Comparison of ENCODE assay signal across 1 mouse cellular context in the genomic region with DNA sequence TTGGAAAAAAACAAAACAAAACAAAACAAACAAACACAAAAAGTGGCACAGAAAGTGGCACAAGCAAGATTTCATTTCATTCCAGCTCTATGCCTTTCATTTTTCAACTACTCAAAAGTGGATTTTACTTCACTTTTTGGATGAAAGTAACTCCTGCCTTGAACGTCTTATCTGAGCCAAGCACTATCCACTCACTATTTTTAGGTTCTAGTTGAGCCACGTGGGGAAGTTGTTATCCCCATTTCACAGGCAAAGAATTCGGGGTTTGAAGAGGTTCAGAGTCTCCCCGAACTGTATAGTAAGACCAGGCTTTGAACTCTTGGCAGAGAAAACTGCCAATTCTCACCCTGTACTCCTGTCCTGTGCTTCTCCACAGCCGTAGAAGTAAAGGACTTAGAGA.
TF ChIP-seq lines count a peak whose summit lies in the region.

No protein-coding gene starts in this region.

TF ChIP-seq in MEL, 35 proteins besides CTCF, POLR2A, EP300 and RAD21 (continued from another document):
- no peak for TF ChIP-seq USF2 (IDR thresholded peaks at IDR 0.05; ENCODE audit: borderline replicate concordance in 1 of 2, insufficient read depth in 1 of 2, low read depth in 1 of 2, low read length in 2 of 2)
- peak; percentile 87 for TF ChIP-seq MAX (IDR thresholded peaks at IDR 0.05; ENCODE audit: low read length)
- no peak for TF ChIP-seq JUND (IDR thresholded peaks at IDR 0.05; ENCODE audit: low read depth, low read length)
- TF ChIP-seq ELF1 (IDR thresholded peaks at IDR 0.05; ENCODE audit: low read depth, low read length) = no peak
- TF ChIP-seq UBTF (IDR thresholded peaks at IDR 0.05; ENCODE audit: borderline replicate concordance, insufficient read depth, low read depth, low read length) = no peak
- TF ChIP-seq ZNF384 (IDR thresholded peaks at IDR 0.05; ENCODE audit: low read depth, low read length) = no peak
- no peak for TF ChIP-seq GABPA (IDR thresholded peaks at IDR 0.05; ENCODE audit: low read depth, low read length)
- no peak for TF ChIP-seq RCOR1 (IDR thresholded peaks at IDR 0.05; ENCODE audit: low read depth, low read length)
- TF ChIP-seq SIN3A (IDR thresholded peaks at IDR 0.05; ENCODE audit: low read length) = peak; percentile 71; the same call in 1 of the 2 replicates
- no peak for TF ChIP-seq HCFC1 (IDR thresholded peaks at IDR 0.05; ENCODE audit: low read depth, low read length)
- TF ChIP-seq MXI1 (IDR thresholded peaks at IDR 0.05; ENCODE audit: low read depth, low read length) = peak; percentile 85
- TF ChIP-seq CHD1 (IDR thresholded peaks at IDR 0.05; ENCODE audit: low read depth, low read length) = no peak
- TF ChIP-seq TCF12 (IDR thresholded peaks at IDR 0.05; ENCODE audit: low read depth, low read length) = peak; percentile 70
- no peak for TF ChIP-seq MAFK (IDR thresholded peaks at IDR 0.05; ENCODE audit: borderline replicate concordance, low read depth, low read length)
- TF ChIP-seq NELFE (IDR thresholded peaks at IDR 0.05; ENCODE audit: low read depth, low read length) = no peak
- TF ChIP-seq TBP (IDR thresholded peaks at IDR 0.05; ENCODE audit: low read depth, low read length) = no peak
- TF ChIP-seq SMC3 (IDR thresholded peaks at IDR 0.05; ENCODE audit: low read depth, low read length) = no peak
- TF ChIP-seq CHD2 (IDR thresholded peaks at IDR 0.05; ENCODE audit: low read length) = no peak
- no peak for TF ChIP-seq ZKSCAN1 (IDR thresholded peaks at IDR 0.05; ENCODE audit: low read depth, low read length)
- peak; percentile 95 for TF ChIP-seq MEF2A (IDR thresholded peaks at IDR 0.05; ENCODE audit: extremely low read depth, insufficient replicate concordance, low read depth, low read length, poor library complexity, severe bottlenecking)
- no peak for TF ChIP-seq E2F4 (IDR thresholded peaks at IDR 0.05; ENCODE audit: borderline replicate concordance, low read depth, low read length)
- no peak for TF ChIP-seq BHLHE40 (IDR thresholded peaks at IDR 0.05; ENCODE audit: borderline replicate concordance, low read depth, low read length)
